Mouse (Mus musculus) lung, postnatal 0 days (tissue): Measurements from ENCODE around the gene 2610301B20Rik. TPM values are rescaled to one million over a fixed set of nuclear protein-coding genes. Genes with fewer than 3 reads are reported as not detected.
"Not testable (repeated sequence)": the region's sequence is repeated elsewhere in the genome, so short reads cannot be mapped to it uniquely, and the experiment has no call there.

ENCODE experiments used
- ATAC-seq: fragments of 200-750 bp; cut with Nextera tagmentation; 2 replicates; pipeline ENCODE4 v1.8.0; 2017; ENCODE audit warnings: moderate library complexity
- DNase-seq: peaks from one replicate; pipeline ENCODE4 v3.0.0-alpha.2; 2016; ENCODE audit warnings: low spot score
- H3K27ac ChIP-seq: fragments of 300-500 bp; sonication (generic); 2 replicates; pipeline ENCODE4 v1.5.1; 2014; ENCODE audit warnings: antibody characterized with exemption, mild to moderate bottlenecking, low read length, mixed read lengths
- H3K27me3 ChIP-seq: fragments of 300-500 bp; sonication (generic); replicated peaks from 2 replicates; pipeline ENCODE4 v1.6.1; 2014; ENCODE audit warnings: low read length, mixed read lengths; ENCODE audit not compliant: insufficient read depth
- H3K36me3 ChIP-seq: fragments of 300-500 bp; sonication (generic); 2 replicates; pipeline ENCODE4 v1.6.1; 2014; ENCODE audit warnings: low read length, mixed read lengths; ENCODE audit not compliant: insufficient read depth
- H3K4me1 ChIP-seq: fragments of 300-500 bp; sonication (generic); 2 replicates; pipeline ENCODE4 v1.6.1; 2014; ENCODE audit warnings: antibody characterized with exemption, low read depth, low read length, mixed read lengths; ENCODE audit not compliant: insufficient read depth
- H3K4me2 ChIP-seq: fragments of 300-500 bp; sonication (generic); replicated peaks from 2 replicates; pipeline ENCODE4 v1.6.1; 2014; ENCODE audit warnings: low read depth, mild to moderate bottlenecking, low read length, moderate library complexity, mixed read lengths
- H3K4me3 ChIP-seq: fragments of 300-500 bp; sonication (generic); 2 replicates; pipeline ENCODE4 v1.5.1; 2014; ENCODE audit warnings: low read depth, low read length
- H3K9ac ChIP-seq: fragments of 300-500 bp; sonication (generic); replicated peaks from 2 replicates; pipeline ENCODE4 v1.6.1; 2014; ENCODE audit warnings: low read depth, mild to moderate bottlenecking
- H3K9me3 ChIP-seq: fragments of 300-500 bp; sonication (generic); 2 replicates; pipeline ENCODE4 v1.6.1; 2016; ENCODE audit warnings: low read length, mixed read lengths
- CTCF ChIP-seq: IDR thresholded peaks from 2 replicates; pipeline ENCODE4 v1.5.1; 2016; ENCODE audit warnings: antibody characterized with exemption, mild to moderate bottlenecking
- EP300 ChIP-seq: IDR thresholded peaks from 2 replicates; pipeline ENCODE4 v1.6.1; 2016; ENCODE audit warnings: antibody characterized with exemption, mild to moderate bottlenecking, control low read depth
- WGBS: fragments of 180-500 bp; shearing (Covaris S2); extraction: QIAGEN DNeasy Blood & Tissue Kit; methylation state at CpG from one replicate; pipeline ENCODE4 v1.1.7; 2014; 5-methylcytosine and 5-hydroxymethylcytosine counted together
- polyA plus RNA-seq: library from polyadenylated mRNA; unstranded; fragments of >200 nt; fragmentation: Nextera tagmentation; extraction: Ambion mirVana; gene quantifications from 2 replicates; pipeline ENCODE4 v1.2.1, GENCODE M21; 2015

The 2610301B20Rik gene
- polyA plus RNA-seq, 1 experiment from 2014 or later, result 28.3 TPM

- Histone ChIP-seq H3K4me3 (no peak overlapping the region), H3K27me3 (no peaks in the 10 kb centered on the region), H3K27ac (no peak overlapping the region), H3K36me3 (no peaks in the 10 kb centered on the region), H3K4me2 (no peak overlapping the region), H3K9ac (no peak overlapping the region), H3K9me3 (no peaks in the 10 kb centered on the region), H3K4me1 (no peaks in the 10 kb centered on the region)
- ATAC-seq (no peak), DNase-seq (no peak)
- TF ChIP-seq EP300, result no peak
- no peak for TF ChIP-seq CTCF
- 83% methylated on average over 4 of the region's 4 CpGs for WGBS
Measured at GRCm38 (mm10) chr4:10896262-10896661, 22.0 kb downstream of the 2610301B20Rik start.

GRCm38 (mm10) chr4:10896859-10897258, 22.6 kb downstream of the 2610301B20Rik start:
- H3K4me2 ChIP-seq, result no peak overlapping the region
- no peaks in the 10 kb centered on the region for H3K36me3 ChIP-seq
- no peaks in the 10 kb centered on the region for H3K9me3 ChIP-seq
- DNase-seq (peak; percentile 78), ATAC-seq (peak; percentile 65)
- H3K9ac ChIP-seq, result no peak overlapping the region
- no peaks in the 10 kb centered on the region for H3K27me3 ChIP-seq
- no peaks in the 10 kb centered on the region for H3K4me1 ChIP-seq
- no peak overlapping the region for H3K27ac ChIP-seq
- H3K4me3 ChIP-seq, result no peak overlapping the region
- peak; percentile 79 for TF ChIP-seq CTCF
- no peak for TF ChIP-seq EP300

- H3K27me3 ChIP-seq, result no peaks in the 10 kb centered on the region
- no peak overlapping the region for H3K9ac ChIP-seq
- WGBS, result 11% methylated on average over 13 of the region's 13 CpGs
- no peak overlapping the region for H3K27ac ChIP-seq
- H3K4me2 ChIP-seq, result peak overlapping the region; percentile 29; the same call in 1 of the 2 replicates
- no peak for TF ChIP-seq CTCF
- TF ChIP-seq EP300, result no peak
- H3K4me3 ChIP-seq, result no peak overlapping the region
- no peaks in the 10 kb centered on the region for H3K9me3 ChIP-seq
- peaks cover 7% of the 10 kb centered on the region; the same call in 1 of the 2 replicates for H3K4me1 ChIP-seq
- DNase-seq (peak; percentile 57), ATAC-seq (peak; percentile 57)
- no peaks in the 10 kb centered on the region for H3K36me3 ChIP-seq
Measured at GRCm38 (mm10) chr4:10905234-10905801, 31.0 kb downstream of the 2610301B20Rik start.

GRCm38 (mm10) chr4:10911417-10911816, 37.1 kb downstream of the 2610301B20Rik start:
- not testable (repeated sequence) for H3K4me1 ChIP-seq, H3K27ac ChIP-seq, H3K9ac ChIP-seq, H3K4me3 ChIP-seq, H3K36me3 ChIP-seq, H3K9me3 ChIP-seq, H3K4me2 ChIP-seq, ATAC-seq, H3K27me3 ChIP-seq
- WGBS, result 36% methylated on average over 7 of the region's 7 CpGs
- peak; percentile 29 for DNase-seq

GRCm38 (mm10) chr4:10911909-10912478, 37.7 kb downstream of the 2610301B20Rik start:
- TF ChIP-seq CTCF (no peak), EP300 (no peak)
- 69% methylated on average over 6 of the region's 6 CpGs for WGBS
- H3K4me3 ChIP-seq, result no peak overlapping the region
- H3K4me2 ChIP-seq, result no peak overlapping the region
- H3K9me3 ChIP-seq, result no peaks in the 10 kb centered on the region
- no peaks in the 10 kb centered on the region for H3K4me1 ChIP-seq
- H3K9ac ChIP-seq, result no peak overlapping the region
- no peak overlapping the region for H3K27ac ChIP-seq
- DNase-seq (no peak), ATAC-seq (0 out of 2 replicates have a peak, but pooled peaks have one; percentile 16)
- H3K36me3 ChIP-seq, result no peaks in the 10 kb centered on the region
- H3K27me3 ChIP-seq, result no peaks in the 10 kb centered on the region

- 30% methylated on average over 7 of the region's 7 CpGs for WGBS
- Histone ChIP-seq H3K27me3 (no peaks in the 10 kb centered on the region), H3K4me1 (no peaks in the 10 kb centered on the region), H3K9ac (no peak overlapping the region), H3K4me3 (no peak overlapping the region), H3K36me3 (no peaks in the 10 kb centered on the region), H3K9me3 (no peaks in the 10 kb centered on the region), H3K4me2 (no peak overlapping the region), H3K27ac (no peak overlapping the region)
- no peak for TF ChIP-seq EP300
- TF ChIP-seq CTCF, result peak; percentile 87
- peak; percentile 87 for ATAC-seq
- peak; percentile 88 for DNase-seq
Measured at GRCm38 (mm10) chr4:10912611-10913301, 38.5 kb downstream of the 2610301B20Rik start.
